Mouse (Mus musculus): ENCODE data around the gene Tspan7.

Tspan7 gene

DNA sequence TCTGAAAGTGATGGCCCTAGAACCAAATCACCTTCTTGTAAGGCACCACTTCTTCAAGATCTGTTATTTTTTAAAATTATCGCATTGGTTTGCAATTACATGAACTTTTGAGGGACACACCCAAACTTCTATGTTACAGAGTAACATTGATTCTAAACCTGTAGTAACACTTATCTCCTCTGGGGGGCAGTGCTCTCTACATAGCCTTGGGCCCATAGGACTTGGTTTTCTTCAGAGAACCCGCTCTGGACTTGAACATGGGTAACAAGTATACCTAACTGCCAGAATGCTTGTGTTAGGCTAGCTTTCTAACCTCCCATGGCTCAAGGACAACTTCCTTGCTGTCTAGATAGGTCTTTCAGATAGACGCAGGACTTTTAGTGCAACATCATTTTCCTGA lies 64.8 kb downstream of the Tspan7 start:
- DNase-seq (ENCODE audit: low spot score in 2 of 2): no peak

DNA sequence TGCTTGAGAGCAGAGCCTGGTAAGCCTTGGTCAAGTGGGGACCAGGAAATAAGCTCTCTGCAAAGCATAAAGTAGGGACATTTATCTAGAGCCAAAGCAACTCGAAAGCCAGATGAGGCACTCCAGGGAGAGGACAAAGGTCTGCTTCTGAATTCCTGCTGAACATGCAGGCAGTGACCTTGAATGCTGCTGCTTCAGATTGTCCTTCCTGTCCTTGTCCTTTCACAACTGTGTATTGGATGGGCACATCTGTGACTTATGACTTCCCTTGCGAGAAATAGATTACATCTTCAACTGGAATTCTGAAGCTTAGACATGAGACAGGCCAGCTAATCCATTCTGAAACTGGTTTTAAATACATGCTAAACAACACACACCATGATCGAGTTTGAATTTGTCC lies 71.9 kb downstream of the Tspan7 start:
- DNase-seq (ENCODE audit: low spot score in 2 of 2): no peak

DNA sequence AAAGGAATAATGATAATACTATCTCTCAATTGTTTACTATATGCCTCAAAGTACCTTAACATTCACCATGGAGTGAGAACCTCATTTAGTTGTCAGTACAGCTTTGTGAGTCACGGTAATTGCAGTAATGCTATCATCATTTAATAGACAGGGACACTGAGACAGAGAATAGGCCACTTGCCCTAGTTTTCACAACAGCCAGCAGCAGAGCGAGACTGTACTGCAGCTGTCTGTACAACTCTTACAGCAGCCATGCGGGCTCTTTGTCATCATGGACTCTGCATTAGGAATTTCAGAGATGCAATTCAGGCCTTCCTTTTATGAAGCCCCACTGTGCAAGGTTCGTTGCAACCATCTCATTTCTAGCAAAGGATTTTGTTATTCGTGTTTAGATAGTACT lies 72.6 kb downstream of the Tspan7 start:
- no peak for DNase-seq (ENCODE audit: low spot score in 2 of 2)

DNA sequence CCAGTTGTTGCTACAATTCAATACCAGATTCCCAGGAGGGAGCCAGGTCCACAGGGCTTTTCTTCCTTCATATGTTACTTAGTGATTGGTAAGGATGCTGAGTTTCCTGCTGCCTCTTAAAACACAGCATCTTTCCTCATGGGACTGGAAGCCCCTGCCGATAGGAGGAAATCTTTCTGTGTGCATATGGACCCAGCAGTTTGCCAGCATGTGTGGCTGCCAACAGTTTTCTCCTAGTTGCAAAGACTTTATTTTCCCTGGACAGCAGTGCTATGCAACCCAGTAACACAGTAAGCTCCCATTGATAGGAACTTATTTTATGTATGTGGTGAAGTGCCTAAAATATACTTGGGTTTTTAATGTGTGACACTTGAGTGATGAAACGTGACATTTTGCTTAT lies 73.7 kb downstream of the Tspan7 start:
- no peak for DNase-seq (ENCODE audit: low spot score in 2 of 2)

DNA sequence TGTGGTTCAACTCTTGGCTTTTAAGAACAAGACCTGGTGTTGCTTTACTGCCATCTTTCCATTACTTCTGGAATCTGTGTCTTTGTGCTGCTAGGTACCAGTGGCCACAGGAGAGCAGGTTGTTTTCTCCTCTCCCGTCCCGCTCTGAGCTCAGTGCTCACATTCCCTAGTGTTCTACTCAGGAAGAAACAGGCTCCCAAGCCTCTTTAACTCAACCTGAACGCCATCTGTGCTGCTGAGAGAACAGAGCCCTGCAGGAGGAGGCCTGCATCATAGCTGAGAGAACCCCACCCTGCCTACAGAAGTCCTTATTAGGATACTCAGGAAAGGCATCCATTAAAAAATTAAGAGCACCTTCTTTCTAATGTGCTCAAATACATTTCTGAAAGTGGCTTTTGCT lies 80.9 kb downstream of the Tspan7 start:
- no peak for DNase-seq (ENCODE audit: low spot score in 2 of 2)

DNA sequence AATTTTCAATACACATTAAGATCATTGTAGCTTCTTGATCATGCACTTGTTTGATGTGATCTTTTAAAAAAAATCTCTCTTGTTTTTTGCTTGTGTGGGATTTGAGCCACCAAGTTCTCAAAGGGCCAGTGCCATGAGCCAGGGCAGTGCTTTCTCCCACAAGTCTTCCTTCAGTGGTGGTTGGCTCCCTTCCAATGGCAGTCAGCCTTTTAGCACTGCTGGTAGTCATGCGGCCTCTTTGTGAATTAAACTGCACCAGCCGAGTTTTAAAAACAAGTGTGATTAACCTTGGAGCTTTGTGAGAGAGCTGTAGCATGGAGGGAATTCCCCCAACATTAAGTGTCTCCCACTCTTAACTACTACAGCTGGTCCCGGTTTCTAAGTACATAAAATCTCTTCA lies 89.6 kb downstream of the Tspan7 start:
- DNase-seq (ENCODE audit: low spot score in 2 of 2): no peak

DNA sequence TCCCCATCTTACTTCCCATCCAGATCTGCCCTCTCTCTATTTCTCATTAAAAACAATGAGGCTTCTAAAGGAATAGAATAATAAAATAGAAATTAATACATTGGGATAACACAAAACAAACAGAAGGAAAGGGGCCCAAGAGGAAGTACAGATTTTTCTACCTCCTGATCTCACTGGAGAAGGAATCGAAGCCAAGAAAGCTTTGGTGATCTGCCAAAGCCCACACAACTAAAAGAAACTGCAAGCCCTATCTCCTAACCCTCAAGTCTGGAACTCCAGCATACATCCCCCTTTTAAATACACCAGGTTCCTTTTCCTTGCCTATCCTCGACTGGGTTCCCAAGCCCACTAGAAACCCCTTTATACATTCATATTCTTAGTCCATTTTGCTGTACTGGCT lies 90.4 kb downstream of the Tspan7 start:
- no peak for DNase-seq (ENCODE audit: low spot score in 2 of 2)

DNA sequence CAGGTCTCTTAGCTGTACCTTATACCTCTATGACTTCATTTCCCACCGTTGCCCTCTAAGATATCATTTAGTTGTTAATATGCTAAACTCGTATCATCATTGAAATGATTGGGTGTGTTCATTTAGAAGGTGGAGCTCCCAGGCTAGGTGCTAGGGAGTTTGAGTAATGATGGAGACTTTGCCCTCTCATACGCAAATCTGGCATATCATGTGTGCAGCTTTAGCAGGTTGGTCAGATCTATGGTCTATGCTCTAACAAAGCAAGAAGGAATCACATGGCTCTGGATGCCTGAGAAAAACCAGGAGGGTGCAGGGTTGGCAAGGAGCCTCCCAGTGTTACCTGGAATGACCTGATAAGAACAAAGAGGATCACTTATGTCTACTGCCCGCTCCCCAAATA lies 91.4 kb downstream of the Tspan7 start:
- no peak for DNase-seq (ENCODE audit: low spot score in 2 of 2)

DNA sequence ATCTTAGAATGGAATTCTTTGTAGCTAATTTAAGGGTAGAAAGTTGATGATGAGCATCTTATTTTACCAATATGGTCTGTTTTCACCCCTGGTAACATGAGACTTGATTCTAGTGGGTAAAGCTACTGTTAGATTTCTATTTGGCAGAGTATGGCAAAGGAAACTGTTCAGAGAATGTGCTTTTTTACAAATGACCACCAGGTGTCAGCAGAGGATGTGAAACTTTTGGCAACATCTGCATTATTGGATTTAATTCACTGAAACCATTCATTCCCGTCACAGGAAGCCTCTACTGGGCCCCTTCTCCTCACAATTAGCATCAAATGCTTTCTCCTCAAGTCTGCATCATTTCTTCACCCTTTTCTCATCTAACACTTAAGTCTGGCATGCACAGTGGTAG lies 92.4 kb downstream of the Tspan7 start:
- DNase-seq (ENCODE audit: low spot score in 2 of 2): no peak

DNA sequence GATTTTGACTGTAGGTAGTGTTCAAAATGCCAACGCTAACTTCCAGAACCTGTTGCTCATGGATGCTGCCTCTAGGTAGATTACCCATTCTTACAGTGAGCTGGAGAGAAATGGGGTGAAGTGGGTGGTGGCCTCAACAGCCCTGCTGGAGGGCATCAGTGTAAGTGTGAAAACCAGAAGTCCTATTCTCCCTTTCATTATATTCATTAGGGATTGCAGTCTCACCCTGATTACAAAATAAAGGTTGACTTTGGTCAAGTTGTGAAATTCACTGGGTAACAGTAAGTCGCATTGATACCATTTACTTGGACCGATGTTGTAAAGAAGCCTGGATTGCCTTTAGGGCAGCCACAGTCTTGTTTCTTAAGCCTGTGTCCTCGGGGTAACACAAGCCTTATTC lies 97.8 kb downstream of the Tspan7 start:
- DNase-seq (ENCODE audit: low spot score in 2 of 2): no peak

DNA sequence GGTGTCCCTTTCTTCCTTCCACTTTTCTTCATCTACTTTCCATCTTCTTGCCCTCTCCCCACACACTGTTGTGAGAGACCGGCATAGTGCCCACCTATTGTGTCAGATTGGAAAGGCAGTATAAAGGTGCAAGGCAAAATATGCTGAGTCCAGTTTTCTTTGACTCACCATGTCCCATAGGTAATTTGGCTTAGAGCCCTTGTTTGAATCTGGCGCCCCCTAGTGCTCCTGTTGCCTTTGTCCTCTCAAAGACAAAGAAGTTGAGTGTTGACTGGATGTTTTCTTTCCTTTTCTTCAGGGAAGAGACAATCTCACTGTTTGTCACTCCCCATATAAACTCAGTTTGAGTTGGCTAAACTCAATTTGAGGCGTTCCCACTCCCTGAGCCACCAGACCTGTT lies 107.3 kb downstream of the Tspan7 start:
- no peak for DNase-seq (ENCODE audit: low spot score in 2 of 2)

DNA sequence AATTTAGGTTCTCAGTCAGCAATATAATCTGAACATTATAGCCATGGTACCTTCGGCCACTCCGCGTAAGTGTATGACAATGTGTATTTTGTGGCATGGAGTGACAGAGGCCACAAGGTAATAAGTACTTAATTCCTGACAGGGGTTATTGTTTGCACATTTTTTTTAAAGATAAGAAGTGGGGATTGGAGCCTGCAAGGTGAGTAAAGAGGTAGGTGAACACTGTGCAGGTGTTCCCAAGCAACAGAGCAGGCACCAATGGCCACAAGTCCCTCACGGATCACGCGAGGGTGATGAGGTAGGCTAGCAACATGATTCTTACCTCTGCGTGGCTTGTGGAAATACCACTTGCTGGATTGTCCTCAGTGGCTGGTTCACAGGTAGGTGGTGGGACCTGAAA lies 108.6 kb downstream of the Tspan7 start:
- DNase-seq (ENCODE audit: low spot score in 2 of 2): no peak

DNA sequence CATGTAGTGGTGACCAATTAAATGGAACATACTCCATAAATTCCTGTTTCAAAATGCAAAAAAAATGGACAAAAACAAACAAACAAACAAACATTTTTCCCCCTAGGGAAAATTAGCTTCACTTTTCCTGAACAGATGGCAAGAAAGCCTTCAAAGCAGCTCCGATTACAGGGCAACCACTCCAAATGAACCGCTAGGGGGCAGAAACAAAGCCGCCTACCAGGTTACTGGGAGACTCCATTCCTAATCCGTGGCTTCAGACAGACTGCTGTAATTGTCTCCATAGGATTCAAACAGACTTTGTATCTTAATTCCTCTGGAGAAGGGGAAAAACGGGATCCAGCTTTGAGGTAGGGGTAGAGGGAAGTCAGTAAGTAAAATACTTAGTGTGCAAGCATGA lies 132.2 kb downstream of the Tspan7 start:
- no peak for DNase-seq (ENCODE audit: low spot score in 2 of 2)

DNA sequence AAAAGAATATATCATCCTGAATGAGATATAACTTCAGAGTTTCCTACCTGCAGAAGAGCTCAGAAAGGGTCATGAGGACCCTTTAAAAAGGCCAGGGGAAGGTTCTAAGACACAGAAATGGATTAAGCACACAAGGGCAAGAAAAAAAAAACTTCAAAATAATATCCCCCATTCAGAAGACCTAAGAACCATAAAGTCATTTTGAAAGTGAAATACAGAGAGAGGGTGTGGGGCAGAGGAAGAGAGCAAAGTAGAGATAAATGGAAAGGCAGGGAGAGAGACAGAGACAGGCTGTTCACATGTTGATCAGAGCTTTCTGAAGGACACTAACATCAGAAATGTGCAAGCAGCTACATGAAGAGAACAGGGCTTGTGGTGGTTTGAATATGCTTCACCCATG lies 156.1 kb downstream of the Tspan7 start:
- no peak for DNase-seq (ENCODE audit: low spot score in 2 of 2)

Data from spleen, postnatal 36 days (tissue).